Mouse (Mus musculus): ENCODE data around the gene Csrnp3. TPM values are rescaled to one million over a fixed set of nuclear protein-coding genes. Genes with fewer than 3 reads are reported as not detected.
A peak's percentile ranks its signal among the peaks of the same experiment; 100 is the strongest.

Csrnp3 gene
- total RNA-seq, 1 experiment from 2014 or later: 0.85 TPM

- no peak for DNase-seq
These were observed 25.5 kb downstream of the Csrnp3 start for GRCm38 (mm10) chr2:65870919-65871582.

- no peak for DNase-seq
These were observed 46.0 kb downstream of the Csrnp3 start for GRCm38 (mm10) chr2:65891590-65891989.

- DNase-seq: no peak
These were observed 47.7 kb downstream of the Csrnp3 start for GRCm38 (mm10) chr2:65893241-65893640.

- DNase-seq: no peak
These were observed 48.7 kb downstream of the Csrnp3 start for GRCm38 (mm10) chr2:65894299-65894698.

- DNase-seq: no peak
These were observed 51.0 kb downstream of the Csrnp3 start for GRCm38 (mm10) chr2:65896542-65896941.

- no peak for DNase-seq
These were observed 51.5 kb downstream of the Csrnp3 start for GRCm38 (mm10) chr2:65897084-65897483.

GRCm38 (mm10) chr2:65899478-65899877 lies 53.9 kb downstream of the Csrnp3 start:
- no peak for DNase-seq

- DNase-seq: no peak
These were observed 63.0 kb downstream of the Csrnp3 start for GRCm38 (mm10) chr2:65908526-65908925.

GRCm38 (mm10) chr2:65909724-65910521 lies 64.4 kb downstream of the Csrnp3 start:
- no peak for DNase-seq

- no peak for DNase-seq
These were observed 70.4 kb downstream of the Csrnp3 start for GRCm38 (mm10) chr2:65915994-65916393.

GRCm38 (mm10) chr2:65920651-65921412 lies 75.3 kb downstream of the Csrnp3 start:
- no peak for DNase-seq

GRCm38 (mm10) chr2:65925363-65925941 lies 79.9 kb downstream of the Csrnp3 start:
- DNase-seq: no peak

- DNase-seq: no peak
These were observed 81.6 kb downstream of the Csrnp3 start for GRCm38 (mm10) chr2:65926935-65927708.

GRCm38 (mm10) chr2:65929286-65929685 lies 83.7 kb downstream of the Csrnp3 start:
- DNase-seq: no peak

GRCm38 (mm10) chr2:65929927-65930326 lies 84.4 kb downstream of the Csrnp3 start:
- no peak for DNase-seq

GRCm38 (mm10) chr2:65931313-65931712 lies 85.7 kb downstream of the Csrnp3 start:
- DNase-seq: no peak

GRCm38 (mm10) chr2:65931841-65932311 lies 86.3 kb downstream of the Csrnp3 start:
- peak; percentile 44 for DNase-seq

- DNase-seq: no peak
These were observed 88.5 kb downstream of the Csrnp3 start for GRCm38 (mm10) chr2:65934099-65934498.

GRCm38 (mm10) chr2:65938900-65939299 lies 93.3 kb downstream of the Csrnp3 start:
- no peak for DNase-seq

GRCm38 (mm10) chr2:65940351-65940750 lies 94.8 kb downstream of the Csrnp3 start:
- DNase-seq: peak; percentile 3

- no peak for DNase-seq
These were observed 96.8 kb downstream of the Csrnp3 start for GRCm38 (mm10) chr2:65942346-65942745.

GRCm38 (mm10) chr2:65948808-65949207 lies 103.2 kb downstream of the Csrnp3 start:
- no peak for DNase-seq

Measured in adrenal gland, postnatal 14 days (tissue).